Mouse (Mus musculus): ENCODE data around the gene Serinc5.

DNA sequence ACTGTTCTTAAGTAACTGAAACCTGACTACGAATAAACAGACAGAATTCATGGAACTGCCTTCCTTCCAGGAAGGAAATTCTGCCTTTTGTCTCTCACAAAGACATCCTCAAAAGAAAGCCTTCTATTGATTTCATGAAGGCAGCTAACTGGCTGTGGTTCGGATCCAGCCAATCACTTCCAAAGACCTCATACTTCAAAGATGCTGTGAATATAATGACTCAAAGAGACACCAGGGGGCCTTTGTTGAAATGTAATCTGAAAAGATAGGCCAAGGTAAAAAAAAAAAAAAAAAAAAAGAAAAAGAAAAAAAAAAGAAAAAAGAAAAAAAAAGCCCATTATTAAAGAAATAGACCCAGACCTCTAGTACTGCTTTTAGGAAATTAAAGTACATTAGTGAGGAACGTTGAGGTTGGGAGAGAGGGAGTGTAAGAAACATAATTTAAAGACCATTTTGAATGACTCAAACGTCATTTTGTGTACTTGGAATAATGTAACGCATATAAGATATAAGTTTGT lies 18.6 kb upstream of the Serinc5 start:
- TF ChIP-seq POLR2A (IDR thresholded peaks at IDR 0.05; ENCODE audit: low read depth, low read length) (no peak), CTCF (IDR thresholded peaks at IDR 0.05; ENCODE audit: borderline replicate concordance, insufficient read depth, low read length) (no peak)
